Mouse (Mus musculus): ENCODE results near the gene Zfp319.

GRCm38 (mm10) chr8:95352871-95353866 lies 21.4 kb upstream of the Zfp319 start:
- TF ChIP-seq CTCF (IDR thresholded peaks at IDR 0.05; ENCODE audit: low read depth): no peak
- no peak for TF ChIP-seq EP300 (IDR thresholded peaks at IDR 0.05; ENCODE audit: low read depth)

All from liver, embryonic 14.5 days (tissue).